Mouse (Mus musculus): ENCODE measurements at regions not wholly inside any gene's neighbourhood (a gene's known extent, or its start where the extent isn't known, plus 50 kb on each side); places are given as distances from the start of the nearest gene placed in this dataset.

DNA sequence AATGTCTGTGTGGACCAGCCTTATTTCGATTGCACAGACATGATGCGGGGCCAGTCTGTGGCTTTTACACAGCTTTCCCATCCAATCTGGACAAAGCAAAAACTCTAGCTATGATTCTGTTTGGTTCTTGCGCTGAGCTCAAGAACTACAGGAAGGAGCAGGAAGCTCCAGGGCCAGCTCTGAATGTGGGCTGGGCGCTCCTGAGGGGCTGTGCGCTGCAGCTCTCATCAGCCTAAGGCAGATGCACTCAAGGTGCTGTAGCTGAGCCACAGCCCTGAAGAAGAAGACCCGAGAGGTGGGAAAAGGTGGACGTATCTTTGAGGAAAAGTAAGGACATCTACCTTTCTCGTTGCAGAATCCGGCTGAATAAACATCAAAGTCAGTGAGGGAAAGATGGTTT is 278.2 kb upstream of the Nrsn1 start:
- DNase-seq (ENCODE audit: low spot score in 2 of 2) = no peak

DNA sequence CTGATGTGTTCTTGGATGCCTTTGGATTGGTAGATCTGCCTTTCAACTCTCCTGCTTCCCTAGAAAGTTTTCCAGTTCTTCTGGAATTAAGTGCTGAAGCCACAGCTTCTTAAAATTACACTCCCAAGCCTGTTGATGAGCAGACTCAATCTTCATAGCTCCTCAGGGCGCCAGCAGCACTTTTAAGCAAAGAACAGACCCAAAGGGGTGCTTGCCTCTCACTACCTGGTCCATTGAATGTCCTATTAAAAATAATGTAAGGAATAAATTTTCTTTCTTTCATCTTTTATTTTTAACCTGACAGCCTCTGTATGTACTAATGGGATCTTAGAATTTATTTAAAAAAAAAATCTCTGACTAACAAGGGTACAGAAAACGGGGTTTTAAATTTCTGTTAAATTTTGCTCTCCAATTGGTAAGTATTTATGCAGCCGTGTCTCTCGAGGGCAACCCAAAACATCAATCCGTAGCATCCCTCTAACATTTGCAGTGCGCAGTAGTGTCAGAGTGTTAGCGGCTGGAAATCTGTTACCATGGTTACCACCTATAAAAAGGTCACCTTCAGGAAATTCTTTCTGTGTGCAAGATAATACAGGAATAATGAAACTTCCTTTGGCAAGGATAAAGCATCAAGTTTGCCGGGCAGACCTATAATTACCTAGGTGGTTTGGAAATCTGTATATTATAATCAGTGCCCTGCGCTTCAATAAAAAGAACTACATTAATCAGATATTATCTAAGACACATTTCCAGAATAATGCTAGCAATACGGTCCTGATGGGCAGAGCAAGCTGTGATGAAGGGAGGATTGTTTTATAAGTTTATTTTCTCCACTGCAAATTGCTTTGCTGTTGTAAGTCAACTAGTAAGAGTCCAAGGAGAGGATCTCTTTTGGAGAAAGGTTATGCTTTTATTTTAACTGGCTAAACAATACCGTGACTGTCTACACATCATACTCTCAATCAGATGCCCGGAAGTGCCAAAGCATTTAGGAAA is 277.1 kb upstream of the Nrsn1 start:
- no peak for DNase-seq (ENCODE audit: low spot score in 2 of 2)

DNA sequence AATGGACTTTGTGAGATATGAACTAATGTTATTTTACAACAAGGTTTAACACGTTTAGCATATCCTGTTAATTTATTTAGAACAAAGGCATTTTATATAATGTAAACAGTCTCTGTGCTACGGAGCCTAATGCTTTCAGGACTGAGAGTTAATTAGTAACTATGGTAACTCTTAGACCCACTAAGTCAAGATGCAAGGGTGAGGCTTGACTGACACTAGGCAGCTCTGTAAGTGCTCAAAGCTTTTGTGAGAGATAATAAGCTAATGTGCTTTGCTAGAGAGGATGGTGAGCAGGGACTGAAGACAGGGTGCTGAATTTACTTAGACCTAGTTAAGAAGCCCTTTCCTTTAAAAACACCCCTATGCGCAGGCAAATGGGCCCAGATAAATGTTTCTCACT is 253.8 kb upstream of the Nrsn1 start:
- no peak for DNase-seq (ENCODE audit: low spot score in 2 of 2)

DNA sequence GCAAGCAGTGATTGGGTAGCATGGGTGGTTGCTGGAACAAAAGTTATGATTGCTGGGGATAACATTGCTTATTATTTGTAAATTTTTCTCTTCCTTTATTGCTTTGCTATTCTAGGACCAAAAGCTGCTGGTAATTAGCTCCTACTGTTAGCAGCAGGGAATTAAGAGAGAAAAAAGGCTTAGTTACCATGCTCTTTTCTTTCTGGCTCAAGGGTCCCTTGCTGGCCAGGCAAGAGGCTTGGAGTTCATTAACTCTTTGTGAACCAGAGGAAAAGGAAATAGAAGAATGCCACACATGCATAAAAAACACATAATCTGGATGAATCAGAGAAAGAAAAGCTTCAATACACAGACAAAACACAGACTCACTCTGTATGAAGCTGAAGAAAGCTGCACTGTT is 237.1 kb upstream of the Nrsn1 start:
- DNase-seq (ENCODE audit: low spot score in 2 of 2) = no peak

DNA sequence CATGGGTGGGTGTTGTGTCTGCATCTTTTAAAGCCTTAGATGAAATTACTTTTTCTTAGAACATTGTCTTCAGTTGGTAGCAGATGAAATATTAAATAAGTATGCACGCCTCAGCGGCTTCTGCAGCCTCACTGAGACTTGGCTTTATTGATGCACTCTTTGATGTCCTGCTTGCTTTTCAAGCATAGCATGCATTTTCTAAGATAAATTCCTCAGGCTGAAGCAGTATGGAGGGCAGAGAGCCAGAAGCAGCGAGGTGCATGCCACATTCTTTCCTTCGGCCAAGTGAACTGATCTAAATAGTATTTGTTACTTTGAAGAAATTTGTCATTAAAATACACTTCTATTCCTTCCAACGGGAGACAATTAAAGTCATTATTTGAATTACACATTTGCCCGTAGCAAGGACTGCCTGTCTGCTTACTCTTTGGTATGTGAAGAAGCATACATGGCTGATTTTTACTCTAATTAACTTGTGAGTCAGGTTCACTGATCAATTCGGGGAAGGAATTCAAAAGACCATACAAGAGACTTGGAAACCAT is 224.3 kb upstream of the Nrsn1 start:
- no peak for DNase-seq (ENCODE audit: low spot score in 2 of 2)

DNA sequence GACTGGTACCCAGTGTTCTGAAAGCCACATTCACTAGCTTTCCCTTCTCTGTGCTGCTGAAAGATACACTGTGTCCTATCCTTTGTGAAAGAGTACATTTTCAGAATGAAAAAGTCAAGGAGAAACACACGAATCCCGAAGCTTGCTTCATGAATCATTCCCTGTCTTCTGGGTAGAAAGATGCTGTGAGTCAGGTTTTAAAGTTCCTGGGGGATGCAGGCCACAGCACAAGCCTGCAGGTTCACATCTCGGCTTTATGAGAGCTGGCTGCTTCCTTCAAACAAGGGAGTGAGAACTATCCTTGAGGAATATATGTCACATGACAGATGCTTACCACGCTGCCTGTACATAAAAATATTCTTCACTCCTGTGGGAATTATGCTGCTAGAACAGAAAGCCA is 219.7 kb upstream of the Nrsn1 start:
- DNase-seq (ENCODE audit: low spot score in 2 of 2) = no peak

DNA sequence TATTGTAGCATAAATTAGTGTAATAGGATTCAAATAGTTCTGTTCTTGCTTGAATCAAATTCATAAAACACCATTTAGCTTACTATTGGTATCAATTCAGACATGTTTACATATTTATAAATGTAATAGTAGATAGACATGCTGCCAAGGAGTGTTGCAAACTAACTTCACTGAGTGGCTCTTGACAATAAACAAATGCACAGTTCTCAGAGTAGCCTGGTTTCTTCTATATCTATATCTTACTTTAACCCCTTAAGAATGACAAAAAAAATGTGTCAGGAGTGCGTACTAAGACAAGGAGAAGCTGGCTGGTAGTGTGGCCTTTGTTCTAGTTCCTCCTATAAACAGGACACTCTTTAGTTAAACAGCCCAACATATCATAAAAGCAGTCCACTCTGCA is 213.0 kb upstream of the Nrsn1 start:
- no peak for DNase-seq (ENCODE audit: low spot score in 2 of 2)

DNA sequence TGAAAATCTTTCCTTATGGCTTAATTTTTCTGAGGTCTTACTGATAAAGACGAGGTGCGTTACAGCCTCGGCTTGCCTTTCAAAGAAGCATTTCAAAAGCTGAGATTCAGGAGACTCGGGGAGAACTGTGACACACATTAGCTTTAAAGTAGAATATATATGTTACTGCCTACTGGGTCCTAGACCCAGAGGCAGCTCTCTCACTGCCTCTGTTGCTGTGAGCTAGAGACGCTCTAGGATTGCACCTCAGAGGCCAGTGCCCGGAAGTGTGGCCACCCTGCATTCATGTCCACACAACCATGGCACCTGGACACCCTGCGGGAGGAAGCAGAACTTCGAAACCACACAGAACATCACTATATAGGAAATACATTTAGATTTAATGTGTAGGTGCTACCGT is 181.6 kb upstream of the Nrsn1 start:
- no peak for DNase-seq (ENCODE audit: low spot score in 2 of 2)

DNA sequence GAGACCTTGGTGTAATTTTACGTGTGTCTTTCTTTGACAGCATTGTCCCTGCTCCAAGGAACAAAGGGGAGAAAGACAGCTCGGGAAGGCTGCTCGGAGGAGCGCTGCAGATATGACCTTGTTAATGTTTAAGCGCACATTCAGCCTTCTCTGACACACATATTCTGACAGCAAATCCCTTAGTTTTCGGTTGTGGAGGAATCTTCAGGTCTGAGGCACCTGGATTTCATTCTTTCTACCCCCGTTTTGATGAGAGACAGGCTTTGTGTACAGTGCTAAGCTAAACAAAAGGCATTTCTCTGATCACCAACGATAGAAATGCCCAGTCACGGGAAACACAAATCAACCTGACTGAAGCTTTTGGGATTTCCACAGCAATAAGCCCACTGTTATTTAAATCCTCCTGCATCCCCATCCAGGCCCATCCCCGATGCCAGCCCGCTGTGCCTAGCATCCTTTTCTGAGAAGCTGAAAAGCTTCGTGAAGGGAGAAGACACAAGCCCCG is 181.1 kb upstream of the Nrsn1 start:
- DNase-seq (ENCODE audit: low spot score in 2 of 2) = no peak

DNA sequence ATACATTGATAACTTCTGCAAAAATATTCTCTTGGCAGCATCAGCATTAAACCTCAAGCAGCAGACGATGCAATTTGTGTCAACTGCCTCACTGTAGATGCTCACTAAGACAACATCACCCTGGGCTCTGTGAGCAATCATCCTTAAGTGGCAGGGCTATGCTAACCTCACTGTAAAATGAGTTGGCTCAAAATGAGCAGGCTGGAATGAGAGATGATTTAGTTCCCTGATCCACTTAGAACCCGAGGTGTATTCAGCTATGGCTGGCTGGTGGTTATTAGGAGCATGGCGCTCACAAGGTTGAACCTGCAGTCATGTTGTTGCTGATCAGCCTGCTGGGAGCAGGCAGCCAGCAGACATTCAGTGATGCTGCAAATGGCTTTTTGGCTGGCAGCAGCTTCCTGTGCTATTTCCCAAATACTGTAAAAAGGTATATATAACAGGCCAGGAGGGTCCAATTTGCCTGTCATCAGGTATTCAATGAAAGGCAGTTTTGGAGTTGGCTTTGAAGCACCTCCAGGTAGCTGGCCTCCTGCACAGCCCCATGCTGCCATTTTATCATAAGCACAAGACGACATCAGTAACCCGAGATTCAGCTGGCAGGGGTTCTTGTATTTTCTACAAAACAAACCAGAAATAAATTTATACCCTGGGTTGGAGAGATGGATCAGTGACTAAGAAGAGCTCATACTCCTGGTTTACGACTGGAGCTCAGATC is 159.6 kb upstream of the Nrsn1 start:
- no peak for DNase-seq (ENCODE audit: low spot score in 2 of 2)

DNA sequence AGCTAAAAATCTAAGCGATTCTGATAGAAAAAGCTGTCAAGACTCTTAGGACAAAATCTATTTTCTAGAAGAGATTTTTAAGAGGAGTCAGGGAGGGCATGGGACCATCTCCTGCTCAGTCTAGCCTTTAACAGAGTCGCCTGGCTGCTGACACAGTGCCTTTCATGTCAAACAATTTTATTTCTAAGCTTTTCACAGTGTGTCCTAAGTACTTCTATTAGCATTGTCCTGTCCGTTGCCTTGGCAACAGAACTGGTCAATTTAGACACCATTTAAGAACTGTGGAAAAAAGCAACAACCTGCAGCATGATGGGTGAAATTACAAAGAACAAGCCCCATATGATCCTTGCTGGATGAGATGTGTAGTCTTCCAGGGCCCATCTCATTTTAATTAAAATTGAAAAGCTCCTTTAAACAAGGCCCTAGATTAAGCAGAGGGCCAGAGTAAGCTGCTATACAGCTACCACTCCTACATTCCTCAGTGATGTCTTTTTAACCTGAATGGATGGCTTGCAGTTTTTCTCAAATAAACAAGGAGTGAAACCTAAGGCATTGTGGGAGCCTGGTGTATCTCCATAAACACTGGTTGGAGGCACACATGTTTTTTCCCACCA is 133.0 kb upstream of the Nrsn1 start:
- no peak for DNase-seq (ENCODE audit: low spot score in 2 of 2)

DNA sequence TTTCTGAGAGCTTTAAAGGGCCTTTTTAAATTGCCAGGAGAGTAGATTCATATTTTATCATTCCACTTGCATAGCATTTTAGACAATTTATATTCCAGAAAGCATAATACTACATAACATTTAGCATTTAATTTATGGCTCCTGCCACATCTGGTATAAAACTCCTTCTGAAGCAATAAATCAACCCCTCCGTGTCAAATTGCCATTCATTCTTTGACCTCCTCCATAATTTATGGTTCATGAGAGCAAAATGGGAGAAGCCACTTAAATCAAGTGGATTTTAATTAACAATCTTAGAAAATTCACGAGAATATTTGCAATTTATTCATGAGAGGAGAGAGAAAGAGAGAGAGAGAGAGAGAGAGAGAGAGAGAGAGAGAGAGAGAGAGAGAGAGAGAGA is 132.4 kb upstream of the Nrsn1 start:
- no peak for DNase-seq (ENCODE audit: low spot score in 2 of 2)

DNA sequence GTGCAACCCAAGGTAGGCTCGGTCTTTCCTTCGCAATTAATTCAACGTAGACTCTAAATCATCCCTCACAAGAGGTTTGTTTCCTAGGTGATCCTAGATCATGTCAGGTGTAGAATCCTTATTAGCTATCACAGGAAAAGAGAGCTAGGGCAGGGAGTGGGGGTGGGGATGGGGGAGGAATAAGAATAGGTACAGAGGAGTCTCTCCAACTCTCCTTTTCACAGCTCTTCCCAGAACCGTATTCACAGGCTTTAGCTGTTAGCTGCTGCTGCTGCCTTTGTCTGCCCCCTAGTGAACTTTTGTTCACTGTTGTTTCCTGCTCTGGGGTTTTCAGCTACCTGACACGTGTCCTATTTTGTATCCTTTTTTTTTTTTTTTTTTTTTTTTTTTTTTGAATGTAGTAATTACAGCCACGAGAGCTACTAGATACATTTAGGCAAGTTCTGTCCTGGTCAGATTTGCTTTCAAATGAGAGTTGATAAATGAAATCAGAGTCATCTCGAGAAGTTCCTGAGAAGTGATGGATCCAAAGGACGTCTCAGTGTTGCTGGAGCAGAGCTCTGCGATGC is 131.7 kb upstream of the Nrsn1 start:
- DNase-seq (ENCODE audit: low spot score in 2 of 2) = no peak

DNA sequence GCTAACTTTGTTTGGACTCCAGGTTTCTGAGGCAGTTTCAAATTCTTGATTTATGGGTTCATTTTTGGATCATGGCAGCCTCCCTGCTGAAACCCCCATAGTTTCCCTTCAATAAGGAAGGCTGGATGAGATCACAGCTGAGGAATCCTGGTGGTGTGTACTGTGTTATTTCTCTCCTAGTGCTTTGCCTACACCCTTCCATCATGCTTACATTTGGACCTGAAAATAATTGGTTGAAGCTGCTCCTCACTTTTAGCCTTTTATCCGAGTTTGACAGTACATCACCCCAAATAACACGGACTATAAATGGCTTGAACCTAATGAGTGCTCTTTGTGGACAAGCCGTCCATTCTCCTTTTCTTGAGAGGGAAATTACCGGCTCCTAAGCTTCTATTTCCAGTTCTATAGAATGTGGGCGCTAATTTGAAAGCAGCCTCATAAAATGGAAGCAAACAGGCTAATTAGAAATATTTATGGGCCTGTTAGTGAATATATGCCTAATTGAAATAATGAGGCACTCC is 122.5 kb upstream of the Nrsn1 start:
- no peak for DNase-seq (ENCODE audit: low spot score in 2 of 2)

DNA sequence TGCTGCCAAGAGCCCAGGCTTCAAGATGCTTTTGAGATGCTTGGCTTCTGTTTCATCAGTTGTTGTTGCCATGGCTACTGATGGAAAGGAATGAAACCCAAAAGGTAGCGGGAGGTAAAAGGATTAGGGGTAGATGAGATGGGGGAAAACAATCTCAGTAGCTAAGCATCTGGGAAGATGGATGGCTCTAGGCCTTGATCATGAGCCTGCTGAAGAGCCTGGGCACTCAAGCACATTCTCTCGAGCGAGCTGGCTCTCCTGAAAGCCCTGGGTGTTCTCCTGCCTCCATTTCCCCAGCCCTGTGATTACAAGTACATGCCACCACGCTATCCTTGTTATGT is 92.3 kb upstream of the Nrsn1 start:
- DNase-seq (ENCODE audit: low spot score in 2 of 2) = no peak

DNA sequence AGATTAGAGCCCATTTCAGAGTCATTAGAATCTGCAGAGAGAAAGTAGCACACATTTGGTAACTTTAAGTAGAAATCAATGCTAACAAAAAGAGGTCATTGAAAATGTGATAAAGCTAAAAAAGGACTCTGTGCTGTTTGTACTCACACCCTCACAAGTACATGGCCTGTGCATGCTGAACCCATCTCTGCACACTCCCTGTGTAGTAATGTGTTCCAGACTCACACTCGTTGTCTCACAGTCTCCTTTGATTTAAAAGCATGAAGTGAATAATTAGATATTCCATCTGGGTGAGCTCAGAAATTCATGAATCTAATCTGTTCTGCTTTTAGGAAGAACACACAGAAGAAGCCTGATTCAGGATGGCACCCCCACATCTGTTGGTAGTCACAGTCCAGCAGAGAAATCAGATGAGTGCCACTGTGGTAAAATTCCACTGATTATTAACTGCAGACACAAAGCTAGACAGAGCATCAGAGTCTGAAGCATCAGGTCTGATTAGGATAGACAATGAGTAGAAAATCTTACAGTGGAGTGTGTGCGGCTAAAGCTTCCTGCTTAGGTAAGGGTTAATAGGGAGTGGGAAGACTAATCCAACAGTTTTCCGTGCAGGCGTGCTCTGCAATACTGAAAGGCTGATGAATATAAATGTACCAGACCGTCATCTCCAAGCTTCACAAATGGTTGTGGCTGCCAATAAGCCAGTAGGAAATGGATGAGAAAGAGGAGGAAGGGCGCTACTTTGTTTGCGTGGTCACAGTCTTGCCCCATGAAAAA is 91.7 kb upstream of the Nrsn1 start:
- DNase-seq (ENCODE audit: low spot score in 2 of 2) = no peak

DNA sequence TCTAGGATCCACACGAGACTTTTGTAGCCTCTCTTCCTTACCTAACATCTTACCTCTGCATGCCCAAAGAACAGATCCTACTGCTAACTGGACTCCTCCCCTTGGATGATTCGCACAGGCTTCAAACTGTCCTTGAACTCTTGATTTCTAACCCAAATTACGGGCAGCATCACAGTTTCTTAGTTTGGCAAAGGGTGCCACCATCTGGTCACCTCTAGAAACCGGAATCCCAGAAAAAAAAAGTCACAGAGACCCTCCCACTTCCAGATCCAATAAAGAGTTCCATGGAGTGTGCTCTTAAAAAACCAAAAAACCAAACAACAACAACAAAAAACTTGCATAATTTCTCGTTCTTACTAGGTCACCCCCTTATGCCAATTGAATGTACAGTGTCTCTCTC is 77.3 kb upstream of the Nrsn1 start:
- DNase-seq (ENCODE audit: low spot score in 2 of 2) = no peak

DNA sequence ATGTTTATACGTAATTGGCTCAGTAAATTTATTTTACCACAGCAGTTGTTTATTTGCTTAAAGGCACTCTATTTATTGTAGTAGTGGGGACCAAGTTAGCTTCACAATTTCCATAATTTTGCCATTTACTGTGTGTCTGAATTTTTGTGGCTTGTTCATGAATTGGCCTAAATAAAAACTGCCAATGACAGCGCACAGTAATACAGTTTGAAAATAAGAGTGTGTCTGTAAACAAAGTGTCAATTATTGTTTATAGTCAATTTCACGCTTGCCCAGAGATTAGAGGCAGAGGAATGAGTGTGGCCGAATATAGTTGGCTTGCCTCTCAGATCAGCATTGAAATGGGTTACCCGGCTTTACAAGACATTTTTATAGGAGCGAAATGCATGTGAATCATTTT is 73.0 kb upstream of the Nrsn1 start:
- no peak for DNase-seq (ENCODE audit: low spot score in 2 of 2)

DNA sequence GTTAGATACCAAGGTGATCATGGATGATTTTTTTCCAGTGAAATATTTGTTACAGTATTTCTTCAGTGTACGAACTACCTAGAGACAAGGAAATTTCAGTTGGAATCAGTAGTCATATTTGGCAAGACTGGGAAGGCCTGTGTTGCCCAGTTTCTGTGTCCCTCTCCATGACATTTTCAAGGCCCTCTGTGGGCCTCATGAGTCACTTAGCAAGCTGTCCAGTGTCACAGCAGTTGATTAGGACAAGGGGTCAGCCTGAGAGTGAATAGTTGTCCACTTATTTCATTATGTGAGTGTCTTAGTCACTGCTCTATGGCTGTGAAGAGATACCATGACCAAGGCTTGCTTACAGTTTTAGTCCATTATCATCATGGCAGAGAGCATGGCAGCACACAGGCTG is 71.5 kb upstream of the Nrsn1 start:
- no peak for DNase-seq (ENCODE audit: low spot score in 2 of 2)

DNA sequence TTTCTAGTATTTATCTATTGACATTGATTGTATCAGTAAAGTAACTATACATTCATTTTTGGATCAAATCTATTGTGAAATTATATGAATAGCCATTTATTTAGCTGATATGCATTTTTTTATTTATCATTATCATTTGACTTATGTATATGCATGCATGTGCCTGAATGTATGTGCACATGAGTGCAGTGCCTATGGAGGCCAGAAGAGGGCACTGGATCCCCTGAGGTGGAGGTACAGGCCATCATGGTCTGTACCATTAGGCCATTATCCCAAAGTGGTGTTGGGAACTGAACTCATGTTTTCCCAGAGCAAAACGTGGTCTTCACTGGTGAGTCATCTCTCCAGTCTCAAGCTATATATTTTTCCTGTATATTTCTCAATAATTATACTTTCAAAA is 63.5 kb upstream of the Nrsn1 start:
- no peak for DNase-seq (ENCODE audit: low spot score in 2 of 2)

All from urinary bladder, postnatal 36 days (tissue).